Mouse (Mus musculus) adrenal gland (tissue): ENCODE measurements around the gene Lcn6.
"Not testable (repeated sequence)": the region's sequence is repeated elsewhere in the genome, so short reads cannot be mapped to it uniquely, and the experiment has no call there.

Experiments used
- intact Hi-C: fragments of 180-260 bp; cut with DNase I; formaldehyde crosslinking; loops from one replicate; pipeline ENCODE4 v1.15.1; 2025
- long read RNA-seq, 2 experiments: library from polyadenylated mRNA; unstranded; transcript quantifications; one replicate each; pipeline ENCODE4 v2.0.0; 2020; ENCODE audit warnings: borderline replicate concordance in 1 of 2; ENCODE audit not compliant: insufficient replicate concordance in 1 of 2

Gene Lcn6
- long read RNA-seq, experiment 1: 0 reads
- long read RNA-seq, experiment 2: 0 reads

DNA sequence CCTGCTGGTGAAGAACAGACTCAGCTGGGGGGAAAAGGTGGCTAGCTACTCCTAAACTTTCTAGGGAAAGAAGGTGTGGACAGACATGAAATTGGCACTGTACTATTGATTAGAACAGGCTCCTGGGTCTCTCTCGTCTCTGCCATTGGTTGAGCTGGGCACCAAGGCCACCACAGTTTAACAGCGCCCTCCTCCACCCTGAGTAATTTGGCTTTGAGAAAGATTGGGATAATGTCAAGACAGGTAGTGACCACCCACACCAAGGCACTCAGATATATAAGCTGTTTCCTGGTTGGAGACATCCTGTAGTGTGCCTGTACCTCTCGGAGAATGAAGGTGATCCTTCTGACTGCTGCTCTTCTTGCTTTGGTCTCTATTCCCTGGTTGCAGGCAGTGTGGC is at the start of gene Lcn6:
TSS of gene Lcn6 (plus strand) at position 301 of the 400 bp plus-strand sequence.
- intact Hi-C loops: no loop called here

DNA sequence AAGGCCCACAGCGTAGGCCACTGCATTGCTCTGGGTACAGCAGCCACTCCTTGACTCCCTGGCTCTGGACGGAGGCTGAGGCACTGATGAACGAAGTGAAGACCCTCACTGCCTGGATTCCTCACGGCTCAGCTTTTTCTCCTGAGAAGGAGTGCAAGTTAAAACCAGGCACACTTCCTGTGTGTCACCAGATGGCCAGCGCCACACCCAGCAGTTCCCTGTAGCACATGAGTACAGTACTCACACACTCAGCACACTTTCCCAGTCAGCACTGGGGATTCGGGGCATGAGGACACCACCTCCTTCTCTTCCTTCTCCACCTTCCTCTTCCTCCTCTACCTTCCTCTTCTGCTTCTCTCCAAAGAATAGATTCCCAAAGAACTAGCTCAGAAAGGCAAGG is 48.8 kb upstream of the Lcn6 start, which contains the start of gene Fcna:
TSS of gene Fcna (minus strand) at position 220 of the 400 bp plus-strand sequence.
- intact Hi-C loops: no loop called here

DNA sequence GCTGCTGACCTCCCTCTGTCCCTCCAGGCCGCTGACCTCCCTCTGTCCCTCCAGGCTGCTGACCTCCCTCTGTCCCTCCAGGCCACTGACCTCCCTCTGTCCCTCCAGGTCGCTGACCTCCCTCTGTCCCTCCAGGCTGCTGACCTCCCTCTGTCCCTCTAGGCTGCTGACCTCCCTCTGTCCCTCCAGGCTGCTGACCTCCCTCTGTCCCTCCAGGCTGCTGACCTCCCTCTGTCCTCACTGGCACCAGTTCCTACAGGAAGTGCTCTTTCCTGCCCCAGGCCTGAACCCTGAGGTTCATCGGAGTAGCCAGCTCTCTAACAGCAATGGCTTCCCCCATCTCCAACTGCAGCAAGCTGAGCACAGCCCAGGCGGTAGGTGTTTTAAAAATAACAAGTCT is 47.8 kb upstream of the Lcn6 start:
- intact Hi-C loops: no loop called here

DNA sequence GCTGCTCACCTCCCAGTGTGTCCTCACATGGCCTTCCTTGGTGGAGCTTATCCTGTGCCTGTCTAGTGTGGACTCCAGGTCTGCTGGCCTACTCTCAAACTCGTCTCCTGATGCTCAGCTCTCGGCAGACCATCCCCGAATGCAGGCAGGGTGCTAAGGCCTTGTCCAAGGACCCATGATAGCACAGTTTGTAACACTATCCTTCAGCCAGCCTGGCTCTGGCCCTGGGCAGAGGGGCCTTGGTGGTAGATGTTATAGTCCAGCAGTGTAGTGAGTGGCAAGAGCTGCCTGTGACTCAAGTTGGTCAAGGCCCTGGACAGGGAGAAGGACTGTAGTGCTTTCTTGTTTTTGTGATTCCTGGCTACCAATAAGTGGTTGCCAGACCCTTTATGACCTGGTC is 43.0 kb upstream of the Lcn6 start:
- intact Hi-C loops: no loop called here

DNA sequence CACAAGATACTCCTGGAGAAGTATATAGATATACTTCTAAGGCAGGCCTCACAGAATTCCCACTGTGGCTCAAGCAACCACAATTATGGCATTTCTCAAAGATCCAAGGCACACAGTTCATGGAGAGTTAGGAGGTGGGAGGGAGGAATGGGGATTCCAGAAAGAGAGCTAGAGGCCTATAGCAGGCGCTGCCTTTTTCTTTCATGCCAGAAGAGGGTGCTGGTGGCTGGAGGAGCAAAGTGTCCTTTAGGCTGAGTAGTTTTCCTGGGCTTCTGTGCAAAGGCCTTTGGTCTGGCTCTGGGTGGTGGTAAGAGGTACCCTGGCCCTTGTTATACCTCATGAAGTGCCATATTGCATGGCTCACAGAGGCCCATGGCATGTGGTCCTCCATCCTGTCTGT is 42.5 kb upstream of the Lcn6 start:
- intact Hi-C loops: no loop called here

DNA sequence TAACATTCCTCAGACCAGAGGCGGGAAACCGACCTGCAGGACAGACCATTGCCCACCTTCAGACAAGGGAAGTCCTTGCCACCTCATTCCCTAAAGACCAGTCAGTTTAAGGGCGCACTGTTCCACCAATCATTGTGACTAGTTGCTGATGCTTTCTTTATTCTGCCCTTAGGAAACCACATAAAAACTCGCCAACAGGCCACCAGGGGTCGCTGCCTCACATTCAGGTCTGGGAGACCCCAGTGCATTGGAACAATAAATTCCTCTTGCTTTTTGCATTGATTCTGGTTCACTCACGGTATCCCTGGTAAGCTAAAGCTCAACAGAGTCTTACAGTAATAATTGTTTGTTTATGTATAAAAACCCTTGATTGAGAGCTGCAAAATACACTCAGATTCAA is 36.7 kb upstream of the Lcn6 start:
- intact Hi-C loops: no loop called here

DNA sequence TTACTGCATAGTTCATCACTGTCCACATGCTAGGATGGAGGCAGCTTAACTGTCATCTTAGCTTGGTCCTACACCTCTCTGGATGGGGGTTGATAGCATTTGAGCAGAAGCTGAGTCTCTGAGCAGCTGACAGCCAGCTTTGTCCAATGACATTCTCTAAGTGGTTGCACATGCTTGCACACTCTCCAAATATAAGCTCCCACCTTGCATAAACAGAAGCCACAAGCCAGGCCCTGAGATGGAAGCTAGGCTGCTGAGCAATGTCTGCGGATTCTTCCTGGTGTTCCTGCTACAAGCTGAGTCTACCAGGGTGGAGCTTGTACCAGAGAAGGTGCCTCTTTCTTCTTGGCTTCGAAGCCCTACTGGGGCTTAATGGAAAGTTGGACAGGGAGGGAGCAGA is 23.7 kb upstream of the Lcn6 start, which contains the start of gene Lcn8:
TSS of gene Lcn8 (plus strand) at position 219 of the 400 bp plus-strand sequence.
- intact Hi-C loops: no loop called here

DNA sequence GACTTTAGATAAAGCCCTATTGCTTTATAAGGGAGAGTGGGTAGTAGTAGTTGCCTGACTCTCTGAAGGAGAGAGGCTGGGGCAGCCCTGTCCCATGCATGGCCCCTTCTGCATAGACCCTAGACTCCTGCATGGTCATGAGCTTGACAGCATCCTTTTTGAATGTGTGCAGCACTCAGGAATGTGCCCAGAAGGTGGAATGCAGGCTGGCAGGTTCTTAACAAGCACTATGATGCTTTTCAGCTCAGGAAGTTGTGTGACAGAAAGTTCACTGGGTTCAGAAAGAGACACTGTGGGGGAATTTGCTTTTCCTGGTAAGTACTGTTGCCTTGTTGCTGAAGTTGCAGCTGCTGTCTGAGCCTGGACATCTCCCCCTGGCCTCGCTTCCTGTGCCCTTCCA is 22.1 kb upstream of the Lcn6 start:
- intact Hi-C loops: no loop called here

DNA sequence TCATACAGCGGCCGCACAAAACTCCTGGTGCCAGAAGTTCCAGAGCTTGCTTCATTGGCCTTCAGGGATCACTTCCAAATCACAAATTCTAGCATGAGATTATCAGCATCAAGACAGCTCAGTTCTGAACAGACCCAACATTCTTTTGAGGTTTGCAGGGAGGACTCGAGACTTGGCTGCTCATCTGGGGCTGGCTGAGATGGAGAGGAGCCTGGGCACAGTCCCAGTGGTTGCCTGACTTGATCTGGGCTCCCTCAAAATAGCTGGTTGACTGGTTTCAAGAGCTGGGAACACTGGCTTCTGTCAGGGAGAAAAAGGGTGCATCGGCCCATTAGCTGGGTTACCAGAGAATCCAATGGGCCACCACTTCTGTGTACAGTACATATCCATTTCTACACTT is 19.9 kb upstream of the Lcn6 start:
- intact Hi-C loops: no loop called here

DNA sequence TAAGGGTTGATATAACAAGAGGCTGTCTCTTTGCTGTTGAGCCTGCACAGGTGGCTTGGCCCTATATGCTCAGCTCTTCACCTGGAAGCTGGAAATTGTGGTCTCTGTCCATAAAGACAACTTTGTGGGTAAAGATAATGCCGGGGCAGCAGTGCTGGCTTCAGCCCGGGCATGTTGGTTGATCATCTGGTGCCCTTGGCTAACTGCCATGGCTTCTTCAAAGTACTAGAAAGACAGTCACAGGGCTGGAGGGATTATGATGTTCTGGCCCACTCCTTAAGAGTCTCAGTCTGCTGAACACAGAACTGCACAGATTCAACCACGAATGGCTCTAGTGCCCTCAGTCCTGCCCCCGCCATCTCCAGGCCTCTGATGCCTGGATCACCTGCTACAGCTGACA is 19.3 kb upstream of the Lcn6 start:
- intact Hi-C loops: no loop called here

DNA sequence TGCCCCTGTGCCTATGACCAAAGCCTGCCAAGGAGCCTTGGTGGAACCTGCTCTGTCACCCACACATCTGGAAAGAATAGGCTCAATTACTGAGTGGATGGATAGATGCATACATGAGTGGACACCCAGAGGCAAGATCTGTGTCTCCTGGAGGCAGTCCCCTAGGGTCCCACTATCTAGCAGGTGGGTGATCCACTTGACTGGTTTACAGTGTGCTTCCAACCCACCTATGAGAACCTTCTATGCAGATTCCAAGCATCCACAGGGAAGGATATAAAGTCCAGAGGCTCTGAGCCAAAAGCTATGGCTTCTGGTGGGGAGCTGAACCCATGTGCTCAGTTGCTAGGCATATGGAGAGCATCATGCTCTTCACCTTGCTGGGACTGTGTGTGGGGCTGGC is 18.9 kb upstream of the Lcn6 start, which contains the start of gene Lcn5:
TSS of gene Lcn5 (plus strand) at position 301 of the 400 bp plus-strand sequence.
- intact Hi-C loops: no loop called here

DNA sequence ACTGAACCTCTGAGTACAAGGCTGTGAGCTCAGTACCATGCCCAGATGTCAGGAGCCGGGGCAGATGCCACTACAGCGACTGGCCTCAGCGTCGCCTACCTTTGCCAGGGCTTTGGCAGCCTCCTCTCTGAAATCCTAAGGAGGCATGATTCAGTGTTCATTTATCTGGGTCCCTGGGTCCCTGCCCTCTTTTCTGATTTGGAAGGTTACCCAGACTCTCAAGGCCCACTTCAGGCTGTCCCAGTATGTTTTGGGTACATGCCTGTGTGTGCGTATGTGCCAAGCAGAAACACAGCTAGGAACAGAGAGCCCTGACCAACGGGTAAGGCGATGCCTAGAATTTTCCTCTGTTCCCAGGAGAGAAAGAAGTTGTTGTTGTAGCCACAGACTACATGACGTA is 16.3 kb upstream of the Lcn6 start:
- intact Hi-C loops: no loop called here

DNA sequence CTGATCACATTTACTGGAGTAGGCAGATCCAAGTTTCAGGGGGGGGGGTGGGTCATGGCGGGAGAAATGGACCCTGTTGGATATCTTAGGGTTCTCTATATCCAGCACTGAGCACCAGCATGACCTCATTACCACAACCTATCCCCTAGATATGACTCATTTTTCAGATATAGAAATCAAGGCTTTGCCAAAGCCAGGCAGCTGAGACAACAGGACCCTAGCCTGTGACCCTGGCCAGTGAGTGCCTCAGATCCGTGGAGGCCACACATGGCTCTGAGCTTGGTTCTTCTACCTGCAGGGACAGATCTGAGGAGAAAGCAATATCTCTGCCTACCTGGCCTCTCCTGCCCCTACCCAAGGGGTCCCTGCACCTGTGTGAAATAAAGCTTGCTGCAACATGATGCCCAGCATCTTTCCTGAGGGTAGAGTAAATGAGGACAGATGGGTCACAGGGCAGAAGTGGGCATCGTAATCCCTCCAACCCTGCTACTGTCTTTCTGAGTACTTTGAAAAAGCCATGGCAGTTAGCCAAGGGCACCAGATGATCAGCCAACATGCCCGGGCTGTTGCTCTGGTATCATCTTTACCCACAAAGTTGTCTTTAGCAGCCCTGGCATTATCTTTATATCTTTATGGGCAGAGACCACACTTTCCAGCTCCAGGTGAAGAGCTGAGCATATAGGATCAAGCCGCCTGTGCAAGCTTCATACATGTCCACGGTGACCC is 15.2 kb upstream of the Lcn6 start:
- intact Hi-C loops: no loop called here

DNA sequence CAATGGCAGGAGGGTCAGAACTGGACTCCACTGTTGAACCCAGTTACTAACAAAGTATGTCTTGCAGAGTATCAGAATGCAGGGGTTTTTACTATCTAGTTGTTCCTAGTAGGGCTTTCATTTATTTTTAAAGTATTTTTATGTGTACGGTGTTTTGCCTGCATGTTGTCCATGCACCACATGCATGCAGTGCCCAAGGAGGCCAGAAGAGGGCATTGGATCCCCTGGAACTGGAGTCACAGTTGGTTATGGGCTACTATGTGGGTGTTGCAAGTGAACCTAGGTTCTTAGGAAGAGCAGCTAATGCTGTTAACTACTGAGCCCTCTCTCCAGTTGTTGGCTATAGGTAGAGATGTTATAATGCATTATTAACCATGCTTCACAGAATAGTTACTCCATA is 13.1 kb upstream of the Lcn6 start:
- intact Hi-C loops: no loop called here

DNA sequence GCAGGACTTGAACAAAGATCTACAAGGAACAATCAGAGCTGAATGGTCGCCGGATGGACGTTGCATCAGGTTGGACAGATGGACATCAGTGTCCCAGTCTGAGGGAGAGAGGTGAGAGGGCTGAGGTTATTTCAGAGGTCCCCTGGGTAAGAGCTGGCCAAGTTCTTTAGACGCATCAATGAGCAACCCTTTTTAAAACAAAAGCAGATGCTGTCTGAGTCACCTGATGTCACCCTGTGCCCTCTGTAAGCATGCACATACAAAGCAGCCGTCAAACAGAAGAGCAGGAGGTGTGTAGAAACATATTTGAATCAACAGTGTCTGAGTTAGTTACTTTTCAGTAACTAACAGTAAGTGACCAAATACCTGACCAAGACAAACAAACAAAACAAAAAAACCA is 12.5 kb upstream of the Lcn6 start:
- intact Hi-C loops: no loop called here

DNA sequence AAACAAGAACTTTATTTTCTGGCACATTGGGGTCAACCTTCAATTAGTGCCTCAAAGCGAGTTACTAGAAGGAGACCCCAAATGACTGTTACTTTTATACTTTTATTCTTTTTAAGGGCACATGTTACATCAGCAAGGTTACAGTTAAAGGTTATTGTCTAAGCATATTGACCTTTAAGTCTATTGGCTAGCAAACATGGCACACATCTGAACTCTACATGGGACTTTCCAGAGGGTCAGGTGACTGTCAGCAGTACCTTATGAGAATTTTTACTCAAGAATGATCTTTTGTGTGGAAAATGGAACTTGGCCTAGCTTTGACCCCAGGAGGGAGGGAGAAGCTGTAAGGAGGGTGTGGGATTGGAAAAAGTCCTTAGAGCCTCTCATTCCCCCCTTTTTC is 10.1 kb upstream of the Lcn6 start:
- intact Hi-C loops: no loop called here

DNA sequence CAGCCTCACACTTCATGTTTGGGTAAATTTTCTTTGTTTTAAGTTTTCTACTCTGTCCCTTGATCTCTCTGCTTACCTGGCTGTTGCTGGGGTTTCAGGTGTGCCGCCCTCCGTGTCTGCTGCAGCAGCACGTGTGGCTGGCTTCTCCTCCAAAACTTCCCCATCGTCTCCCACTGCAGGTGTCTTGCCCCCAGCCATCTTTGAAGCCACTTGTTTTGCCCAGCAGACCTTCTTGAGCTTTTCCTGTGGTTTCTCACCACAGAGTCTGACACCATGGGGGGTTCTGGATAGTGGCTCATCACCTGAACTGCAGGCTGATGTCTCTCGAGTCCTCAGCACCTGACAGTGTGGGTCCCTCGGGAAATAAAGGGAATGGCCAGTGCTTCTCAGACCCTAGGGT is 3.0 kb downstream of the Lcn6 start:
- intact Hi-C loops: no loop called here

DNA sequence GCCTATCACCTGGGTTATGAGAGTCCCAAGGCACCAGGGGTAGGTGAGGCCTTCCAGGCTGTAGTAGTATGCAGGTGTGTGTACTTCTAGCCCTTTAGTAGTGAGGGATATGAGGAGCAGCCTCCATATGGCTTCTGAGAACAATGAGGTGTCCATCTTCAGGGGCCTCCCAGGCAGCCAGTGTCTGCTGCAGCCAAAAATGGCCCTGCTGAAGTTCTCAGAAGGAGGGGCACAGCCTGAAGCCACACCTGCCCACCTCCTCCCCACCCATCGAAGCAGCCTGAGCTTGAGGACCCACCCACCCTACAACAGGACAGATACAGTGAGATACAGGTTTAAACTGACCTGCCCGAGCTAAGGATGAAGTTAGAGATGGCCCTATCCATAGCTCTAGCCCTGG is 5.8 kb downstream of the Lcn6 start, which contains the start of gene Lcn10:
TSS of gene Lcn10 (plus strand) at position 301 of the 400 bp plus-strand sequence.
- intact Hi-C loops: no loop called here

DNA sequence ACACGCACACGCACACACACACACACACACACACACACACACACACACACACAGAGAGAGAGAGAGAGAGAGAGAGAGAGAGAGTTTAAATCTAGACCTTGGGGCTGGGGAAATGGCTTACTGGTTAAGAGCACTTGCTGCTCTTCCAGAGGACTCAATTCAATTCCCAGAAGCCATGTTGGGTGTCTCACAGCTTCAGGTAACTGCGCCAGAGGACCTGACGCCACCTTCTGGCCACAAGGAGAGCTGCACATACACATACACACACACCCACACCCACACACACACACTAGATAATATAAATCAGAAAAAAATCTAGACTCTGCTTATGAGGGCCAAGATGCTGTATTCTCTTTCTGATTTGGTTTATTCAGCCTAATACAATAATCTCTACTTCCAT is 10.4 kb downstream of the Lcn6 start:
- intact Hi-C loops: no loop called here

DNA sequence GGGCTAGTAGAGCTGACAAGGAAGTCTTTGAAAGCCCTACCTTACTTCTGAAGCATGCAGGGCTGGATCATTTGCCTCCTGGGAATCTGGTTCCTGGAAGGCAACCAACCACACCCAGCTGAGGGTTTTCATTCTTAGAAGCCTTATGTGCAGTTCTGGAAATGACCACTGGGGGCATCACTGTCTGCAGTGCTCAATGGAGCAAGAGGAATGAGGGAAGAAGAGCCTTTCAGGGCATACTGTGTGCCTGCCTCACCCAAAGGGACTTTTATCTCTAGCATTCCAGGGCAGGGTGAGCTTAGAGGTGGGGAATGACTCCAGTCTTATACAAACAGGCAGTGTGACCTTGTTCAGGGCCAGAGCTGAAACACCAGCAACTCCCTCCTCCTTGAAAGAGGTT is 18.0 kb downstream of the Lcn6 start:
- intact Hi-C loops: no loop called here

DNA sequence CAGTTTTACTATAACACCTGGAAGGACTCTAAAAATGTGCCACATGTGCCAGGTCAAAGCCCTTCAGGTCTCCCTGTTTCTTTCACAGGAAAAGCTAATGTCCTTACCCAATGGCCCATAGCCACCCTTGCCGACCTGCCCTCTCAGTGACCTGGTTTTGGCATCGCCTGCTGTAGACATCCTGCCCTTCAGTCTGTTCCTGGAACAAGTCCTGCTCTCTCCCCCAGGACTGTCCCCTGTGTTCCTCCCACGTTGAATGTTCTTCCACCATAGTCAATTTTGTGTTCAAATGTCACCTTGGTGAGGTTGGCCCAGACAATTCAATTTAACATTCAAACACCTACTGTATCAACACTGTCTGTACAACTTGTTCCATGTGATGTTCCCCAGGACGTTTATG is 20.4 kb downstream of the Lcn6 start:
- intact Hi-C loops: no loop called here

DNA sequence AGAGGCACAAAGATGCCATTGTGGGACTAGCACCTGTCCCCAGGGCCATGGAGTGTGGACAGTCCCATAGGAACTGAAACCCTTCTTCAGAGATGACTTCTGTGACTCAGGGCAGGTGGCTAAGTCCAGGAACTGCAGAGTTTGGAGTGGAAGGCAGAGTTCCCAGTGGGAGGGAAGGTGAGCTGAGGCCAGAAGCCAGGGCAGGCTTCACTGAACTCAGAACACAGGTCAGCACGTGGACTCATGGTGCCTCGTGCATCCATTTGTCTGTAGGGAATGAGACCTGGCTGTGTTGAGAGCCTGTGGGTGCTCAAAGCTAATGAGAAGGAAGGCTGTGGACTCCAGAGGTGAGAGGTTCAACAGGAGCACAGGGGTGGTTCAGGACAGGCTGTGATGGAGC is 22.1 kb downstream of the Lcn6 start:
- intact Hi-C loops: no loop called here

DNA sequence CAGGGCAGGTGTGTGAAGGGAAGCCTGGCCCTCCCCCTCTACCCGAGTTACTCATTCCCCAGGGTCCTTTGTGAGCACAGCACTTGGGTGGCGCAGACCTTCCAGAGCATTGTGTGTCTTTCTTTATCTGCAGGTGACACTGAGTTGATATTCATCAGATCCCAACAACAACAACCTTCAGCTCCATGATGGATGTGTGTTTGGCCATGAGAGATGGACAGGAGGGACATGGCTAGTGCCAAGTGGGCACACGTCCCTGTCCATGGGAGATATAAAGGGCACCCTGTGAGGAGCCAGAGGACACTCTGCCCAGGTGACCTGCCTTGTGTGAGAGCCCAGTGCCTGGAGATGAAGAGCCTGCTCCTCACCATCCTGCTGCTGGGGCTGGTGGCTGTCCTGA is 23.2 kb downstream of the Lcn6 start, which contains the start of gene Obp2a:
TSS of gene Obp2a (plus strand) at position 301 of the 400 bp plus-strand sequence.
- intact Hi-C loops: not testable (repeated sequence)
